Mouse (Mus musculus) left cerebral cortex, postnatal 14 days (tissue): ENCODE measurements at regions not wholly inside any gene's neighbourhood (a gene's known extent, or its start where the extent isn't known, plus 50 kb on each side); places are given as distances from the start of the nearest gene placed in this dataset.
A peak's percentile ranks its signal among the peaks of the same experiment; 100 is the strongest.

Source experiments
- DNase-seq, 2 experiments: peaks; one replicate each; pipeline ENCODE4 v3.0.0; 2021 to 2022; ENCODE audit warnings: low spot score in 2 of 2, mixed read lengths in 1 of 2
- intact Hi-C: fragments of 180-260 bp; cut with DNase I; formaldehyde crosslinking; loops from one replicate; pipeline ENCODE4 v1.15.1; 2025

GRCm38 (mm10) chr4:8380711-8381338 is 142.0 kb upstream of the Car8 start:
- intact Hi-C loops: loop anchor here (5.0 kb wide), 1 partner anchor 646 kb away; no protein-coding TSS in a partner anchor
- DNase-seq: peak; percentile 82 to 88

GRCm38 (mm10) chr4:8374737-8375489 is 136.1 kb upstream of the Car8 start:
- DNase-seq: peak; percentile 28 to 68

GRCm38 (mm10) chr4:8374061-8374460 is 135.2 kb upstream of the Car8 start:
- DNase-seq: no peak
- intact Hi-C loops: loop anchor here (10.0 kb wide), 1 partner anchor 1181 kb away; no protein-coding TSS in a partner anchor

More at GRCm38 (mm10) chr4:8374737-8375489, 136.1 kb upstream of the Car8 start:
- intact Hi-C loops: loop anchor here (10.0 kb wide), 1 partner anchor 1180 kb away; no protein-coding TSS in a partner anchor

- DNase-seq: no peak
- intact Hi-C loops: loop anchor here (10.0 kb wide), 1 partner anchor 1183 kb away; no protein-coding TSS in a partner anchor
These were observed 133.2 kb upstream of the Car8 start for GRCm38 (mm10) chr4:8372069-8372468.

- no peak for DNase-seq
- intact Hi-C loops: loop anchor here (10.0 kb wide), 1 partner anchor 1184 kb away; no protein-coding TSS in a partner anchor
These were observed 131.9 kb upstream of the Car8 start for GRCm38 (mm10) chr4:8370786-8371185.

GRCm38 (mm10) chr4:8367487-8368276 is 128.8 kb upstream of the Car8 start:
- DNase-seq: peak; percentile 69 to 78
- intact Hi-C loops: loop anchor here (1.0 to 10.0 kb wide), 4 partner anchors 283 to 1855 kb away; no protein-coding TSS in a partner anchor

GRCm38 (mm10) chr4:8366978-8367377 is 128.1 kb upstream of the Car8 start:
- no peak for DNase-seq
- intact Hi-C loops: loop anchor here (1.0 to 10.0 kb wide), 4 partner anchors 282 to 1855 kb away; no protein-coding TSS in a partner anchor

GRCm38 (mm10) chr4:8362409-8362808 is 123.6 kb upstream of the Car8 start:
- DNase-seq: no peak
- intact Hi-C loops: loop anchor here (5.0 to 10.0 kb wide), 2 partner anchors 278 to 505 kb away; no protein-coding TSS in a partner anchor

- intact Hi-C loops: loop anchor here (5.0 to 10.0 kb wide), 2 partner anchors 277 to 505 kb away; no protein-coding TSS in a partner anchor
- no peak for DNase-seq
These were observed 123.1 kb upstream of the Car8 start for GRCm38 (mm10) chr4:8361931-8362330.

- DNase-seq: no peak
- intact Hi-C loops: loop anchor here (5.0 to 10.0 kb wide), 2 partner anchors 277 to 504 kb away; no protein-coding TSS in a partner anchor
These were observed 122.5 kb upstream of the Car8 start for GRCm38 (mm10) chr4:8361305-8361704.

GRCm38 (mm10) chr4:8357443-8357842 is 118.6 kb upstream of the Car8 start:
- DNase-seq: no peak
- intact Hi-C loops: no loop called here

- DNase-seq: no peak
- intact Hi-C loops: no loop called here
These were observed 103.1 kb upstream of the Car8 start for GRCm38 (mm10) chr4:8341928-8342327.

- DNase-seq: no peak
- intact Hi-C loops: no loop called here
These were observed 70.6 kb upstream of the Car8 start for GRCm38 (mm10) chr4:8309241-8309987.

GRCm38 (mm10) chr4:8292563-8292962 is 53.7 kb upstream of the Car8 start:
- intact Hi-C loops: loop anchor here (2.0 kb wide), 1 partner anchor 14 kb away; no protein-coding TSS in a partner anchor

GRCm38 (mm10) chr4:8291528-8292492 is 53.0 kb upstream of the Car8 start:
- intact Hi-C loops: loop anchor here (2.0 kb wide), 1 partner anchor 15 kb away; no protein-coding TSS in a partner anchor
- DNase-seq: peak in 1 of 2 experiments; percentile 20

More at GRCm38 (mm10) chr4:8292563-8292962, 53.7 kb upstream of the Car8 start:
- DNase-seq: no peak

GRCm38 (mm10) chr4:8289901-8290300 is 51.1 kb upstream of the Car8 start:
- intact Hi-C loops: no loop called here

More at GRCm38 (mm10) chr4:8289901-8290300, 51.1 kb upstream of the Car8 start:
- no peak for DNase-seq
